Mouse (Mus musculus) heart, postnatal 0 days (tissue): Measurements from ENCODE around the gene Dnm1.

Experiments
- CTCF ChIP-seq: IDR thresholded peaks from 2 replicates; pipeline ENCODE4 v1.5.1; 2016; ENCODE audit warnings: antibody characterized with exemption, control low read depth, low read depth
- EP300 ChIP-seq: IDR thresholded peaks from 2 replicates; pipeline ENCODE4 v1.6.1; 2016; ENCODE audit warnings: antibody characterized with exemption, low read depth

DNA sequence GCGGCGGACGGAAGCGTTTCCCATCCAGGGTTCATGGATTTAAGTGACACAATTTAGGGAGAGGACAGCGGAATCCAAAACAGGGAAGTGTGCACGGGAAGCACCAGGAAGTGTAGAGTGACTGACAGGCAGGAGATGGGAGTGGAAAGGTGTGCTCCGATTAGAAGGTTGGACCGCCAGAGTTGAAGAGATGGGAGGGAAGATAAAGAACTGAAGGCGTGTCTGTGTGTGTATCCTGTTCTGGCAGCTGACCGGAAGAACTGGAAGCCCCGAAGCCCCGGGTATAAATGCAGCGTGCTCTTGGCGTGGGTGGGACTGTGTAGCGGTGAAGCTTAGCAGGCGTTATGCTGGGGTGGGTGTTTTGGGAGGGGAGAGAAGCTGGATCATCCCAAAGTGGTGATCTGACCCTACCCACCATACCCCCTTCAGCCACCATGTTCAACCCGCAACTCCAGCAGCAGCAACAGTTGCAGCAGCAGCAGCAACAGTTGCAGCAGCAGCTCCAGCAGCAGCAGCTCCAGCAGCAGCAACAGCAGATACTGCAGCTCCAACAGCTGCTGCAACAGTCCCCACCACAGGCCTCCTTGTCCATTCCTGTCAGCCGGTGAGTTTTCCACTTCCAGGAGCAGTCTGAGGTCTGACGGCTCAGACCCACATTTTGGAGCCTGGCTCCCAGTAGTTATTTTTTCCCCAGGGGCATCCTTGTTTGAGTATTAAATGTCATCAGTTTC is 10.4 kb upstream of the Dnm1 start:
- TF ChIP-seq CTCF, result no peak
- no peak for TF ChIP-seq EP300
